Mouse (Mus musculus): ENCODE results near the gene Pwp2.
"Not testable (repeated sequence)": the region's sequence is repeated elsewhere in the genome, so short reads cannot be mapped to it uniquely, and the experiment has no call there.

Gene Pwp2

DNA sequence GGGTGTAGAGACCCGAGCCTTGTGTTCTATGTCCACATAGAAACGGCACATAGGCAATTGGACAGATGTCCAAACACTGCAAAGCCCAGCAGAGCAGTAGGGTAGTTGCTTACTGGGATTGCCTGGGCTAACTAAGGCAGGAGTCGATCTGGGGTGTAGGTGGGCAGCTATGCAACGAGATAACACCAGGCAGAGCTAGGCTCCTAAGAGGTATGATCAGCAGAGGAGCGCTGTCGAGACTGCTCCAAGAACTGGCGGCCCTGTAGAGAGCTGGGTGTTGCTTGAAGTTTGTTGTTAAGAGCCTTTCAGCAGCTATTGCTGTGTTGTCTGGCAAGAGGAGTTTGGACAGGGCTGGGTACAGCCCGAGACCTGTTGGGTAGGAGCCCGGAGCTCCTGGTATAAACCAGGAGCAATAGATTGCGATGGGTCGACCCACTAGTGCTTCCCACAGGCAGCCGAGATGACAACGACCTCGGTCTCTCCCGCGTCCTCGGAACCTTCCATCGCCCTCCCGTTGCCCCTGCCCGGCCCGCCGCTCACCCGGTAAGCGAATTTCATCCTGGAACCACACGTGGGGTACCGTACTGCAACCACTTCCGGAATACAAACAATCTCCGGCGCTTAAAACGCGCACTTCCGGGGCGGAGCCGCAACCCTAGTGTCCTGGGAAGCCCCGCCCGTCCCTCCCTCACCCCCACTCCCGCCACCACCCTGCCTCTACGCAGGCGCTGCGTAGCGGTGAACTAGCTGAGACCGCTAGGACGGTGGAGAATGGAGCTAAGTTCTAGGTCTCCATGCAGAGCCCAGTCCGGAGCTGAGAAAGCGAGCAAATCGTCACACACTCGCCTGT, at the start of gene Pwp2:
Gene Pwp2 (minus strand): TSS at position 619 of the 850 bp plus-strand sequence.
- peak; percentile 94 for DNase-seq (ENCODE audit: low read depth, low spot score)

DNA sequence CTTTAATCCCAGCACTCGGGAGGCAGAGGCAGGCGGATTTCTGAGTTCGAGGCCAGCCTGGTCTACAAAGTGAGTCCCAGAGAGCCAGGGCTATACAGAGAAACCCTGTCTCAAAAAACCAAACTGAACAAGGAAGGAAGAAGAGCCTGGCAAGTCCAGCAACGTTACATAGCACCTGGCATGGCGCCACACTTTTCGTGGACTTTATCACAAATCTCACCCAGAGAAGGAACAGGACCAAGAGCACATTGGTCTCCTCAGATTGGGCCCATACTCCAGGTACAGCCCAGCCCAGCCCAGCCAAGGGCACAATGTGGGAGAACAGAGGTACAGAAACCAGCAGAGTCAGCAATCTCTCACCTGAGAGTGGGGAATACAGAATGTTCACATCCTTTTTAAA, 48.8 kb upstream of the Pwp2 start:
- no peak for DNase-seq (ENCODE audit: low read depth, low spot score)

DNA sequence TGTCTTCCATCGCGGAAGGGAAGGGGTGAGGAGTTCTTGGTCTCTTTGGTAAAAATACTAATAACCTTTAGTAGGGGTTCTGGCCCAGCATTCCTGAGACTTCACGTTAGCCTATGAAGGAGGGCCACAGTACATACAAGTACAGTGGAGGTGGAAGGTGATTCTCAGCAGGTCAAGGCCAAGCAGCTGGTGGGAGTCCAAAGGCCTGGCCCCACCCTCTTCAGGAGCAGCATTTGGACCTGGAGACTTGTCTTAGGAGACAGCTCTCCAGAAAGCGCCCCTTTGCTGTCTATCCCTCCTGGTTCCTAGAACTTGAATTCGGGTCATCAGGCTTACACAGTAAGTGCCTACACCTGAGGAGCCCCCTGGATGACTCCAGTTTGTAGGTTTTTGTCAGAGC, 48.2 kb upstream of the Pwp2 start:
- no peak for DNase-seq (ENCODE audit: low read depth, low spot score)

DNA sequence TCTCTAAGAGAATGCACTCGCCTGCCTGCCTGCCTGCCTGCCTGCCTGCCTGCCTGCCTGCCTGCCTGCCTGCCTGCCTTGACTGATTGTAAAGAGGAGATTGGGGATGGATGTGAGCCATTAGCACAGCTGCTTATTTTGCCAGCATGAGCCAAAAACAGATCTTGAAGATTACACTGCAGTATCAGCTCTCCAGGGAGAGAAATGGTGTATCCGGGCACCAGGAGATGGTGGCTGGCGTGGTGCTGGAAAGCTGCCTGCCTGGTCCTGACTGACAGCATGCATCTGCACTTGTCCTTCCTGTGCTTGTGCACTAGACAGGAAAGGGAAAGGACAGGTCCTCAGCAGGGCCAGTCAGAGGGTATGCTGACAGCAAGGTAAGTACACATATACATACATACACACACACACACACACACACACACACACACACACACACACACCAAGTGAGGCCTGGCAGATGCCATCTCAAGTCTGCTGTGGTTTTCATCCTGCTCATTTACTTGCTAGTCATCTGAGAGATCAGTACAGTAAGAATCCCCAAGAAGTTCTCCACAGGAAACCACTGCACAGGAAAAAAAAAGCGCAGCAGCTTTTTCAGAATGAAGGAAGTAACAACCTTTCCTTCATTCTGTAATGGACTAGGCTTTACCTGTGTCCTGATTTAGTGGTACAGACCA, 47.5 kb upstream of the Pwp2 start:
- DNase-seq (ENCODE audit: low read depth, low spot score): no peak

DNA sequence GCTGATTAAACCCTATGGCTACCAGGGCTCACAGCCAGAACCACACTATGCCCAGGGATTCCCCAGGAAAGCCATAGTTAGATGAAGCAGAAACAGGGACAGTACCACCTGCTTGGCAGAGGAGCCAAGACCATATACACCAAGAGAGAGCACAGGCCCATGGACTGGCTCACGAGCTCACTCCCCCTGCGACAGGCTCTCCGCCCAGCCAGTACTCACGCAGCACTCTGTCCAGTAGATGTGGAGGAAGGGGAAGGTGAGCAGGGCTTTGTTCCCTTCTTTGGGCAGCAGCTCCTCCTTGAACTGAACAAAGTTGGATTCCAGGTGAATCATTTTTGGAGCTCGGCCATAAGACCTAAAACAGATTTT, 43.6 kb upstream of the Pwp2 start:
- no peak for DNase-seq (ENCODE audit: low read depth, low spot score)

DNA sequence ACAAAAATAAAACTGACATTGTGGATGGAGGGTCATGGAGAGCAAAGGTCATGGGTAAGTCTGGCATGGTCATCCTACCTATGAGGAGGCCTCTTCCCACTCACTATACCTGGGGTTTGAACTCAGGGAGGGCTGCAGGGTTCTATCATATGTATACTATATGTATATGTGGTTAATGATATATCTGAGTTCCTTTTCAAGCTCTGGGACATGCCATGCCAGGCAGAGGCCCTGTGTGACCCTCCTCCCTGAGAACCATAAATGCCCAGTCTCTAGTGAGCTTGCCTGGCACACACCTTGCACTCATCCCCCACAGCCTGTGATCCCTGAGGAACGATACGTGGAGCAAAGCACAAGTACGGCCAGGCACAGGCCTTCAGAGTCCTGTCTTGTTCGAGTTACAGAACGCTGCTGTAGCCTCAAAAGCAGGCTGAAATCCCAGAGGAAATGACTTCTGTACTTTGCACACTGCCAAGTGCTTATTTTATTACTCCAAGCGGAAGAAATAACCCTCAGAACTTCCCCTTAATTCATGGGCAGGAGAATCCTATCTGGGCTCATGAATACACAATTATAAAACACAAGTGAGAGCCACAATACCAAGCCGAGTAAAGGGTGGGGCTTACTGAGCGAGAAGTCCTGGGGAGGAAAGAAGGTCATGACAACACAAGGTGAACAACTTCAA, 43.1 kb upstream of the Pwp2 start:
- DNase-seq (ENCODE audit: low read depth, low spot score): no peak

DNA sequence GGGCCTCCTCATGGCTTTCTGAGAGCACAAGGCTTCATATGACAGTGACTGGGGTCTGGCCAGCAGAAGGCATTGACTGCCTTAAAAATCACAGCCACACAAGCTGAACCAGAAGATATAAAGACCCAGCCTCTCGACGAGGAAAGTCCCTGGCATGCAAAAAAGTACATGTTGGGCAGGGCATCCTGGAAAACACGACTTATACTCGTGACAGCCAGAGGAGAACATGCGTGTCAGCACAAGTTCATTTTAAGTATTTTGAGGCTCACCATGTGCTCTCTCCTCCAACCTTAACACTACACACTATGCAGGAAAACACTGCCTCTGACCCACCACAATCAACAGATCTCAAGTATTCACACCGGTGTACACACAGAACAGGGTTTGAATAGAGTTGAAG, 39.2 kb upstream of the Pwp2 start:
- DNase-seq (ENCODE audit: low read depth, low spot score): no peak

DNA sequence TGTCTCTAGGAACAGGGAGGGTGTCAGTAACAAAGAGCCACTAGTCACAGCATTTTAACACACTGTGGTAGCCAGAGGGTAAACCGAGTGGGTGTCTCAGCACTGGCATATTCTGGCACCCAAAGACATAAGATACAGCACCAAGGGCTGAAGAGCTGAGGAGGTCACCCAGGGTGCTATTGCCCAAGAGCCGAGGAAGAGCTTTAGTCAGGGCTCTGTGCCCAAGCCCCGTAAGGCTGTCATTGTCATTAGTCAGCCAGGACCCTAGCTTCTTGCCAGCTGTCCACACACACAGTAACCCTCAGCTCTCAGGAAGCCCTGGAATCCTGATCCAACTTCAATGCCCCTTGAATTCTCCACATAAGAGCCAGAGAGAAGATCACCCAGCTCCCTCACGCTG, 38.0 kb upstream of the Pwp2 start:
- DNase-seq (ENCODE audit: low read depth, low spot score): no peak

DNA sequence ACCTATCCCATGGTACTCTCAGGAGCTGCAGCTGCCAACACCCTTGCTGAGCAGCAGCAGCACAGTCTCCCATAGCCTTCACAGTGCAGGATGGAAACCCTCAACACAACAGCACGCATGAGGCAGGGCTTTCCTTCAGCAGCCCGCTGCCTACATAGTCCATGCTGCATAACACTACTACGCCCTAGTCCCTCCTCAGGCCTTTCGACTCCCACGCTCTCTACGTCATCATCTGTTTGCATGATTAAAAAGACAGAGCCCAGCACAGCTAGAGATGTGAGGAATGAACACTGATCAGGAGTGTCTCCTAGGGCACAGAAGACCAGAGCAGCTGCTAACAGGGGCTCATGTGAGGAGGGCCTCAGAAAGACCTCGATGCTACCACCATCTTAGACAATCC, 36.4 kb upstream of the Pwp2 start:
- no peak for DNase-seq (ENCODE audit: low read depth, low spot score)

DNA sequence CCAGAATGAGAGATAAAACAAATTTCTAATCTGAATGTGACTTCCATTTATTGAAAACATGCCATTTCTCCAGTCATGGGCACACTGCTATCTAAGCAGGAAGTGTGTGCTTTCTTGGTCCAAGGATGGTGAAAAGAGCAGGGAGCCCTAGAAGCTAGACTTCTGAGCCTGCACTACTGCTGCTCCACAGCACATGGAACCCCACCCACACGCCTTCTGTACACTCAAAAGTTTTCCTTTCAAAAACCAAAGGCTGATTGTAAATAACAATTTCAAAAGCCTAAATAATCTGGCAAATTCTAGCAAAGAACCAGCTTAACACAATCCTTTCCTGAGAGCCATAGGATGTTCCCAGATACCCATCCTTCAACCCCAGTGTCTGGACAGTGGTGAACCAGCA, 34.6 kb upstream of the Pwp2 start:
- no peak for DNase-seq (ENCODE audit: low read depth, low spot score)

DNA sequence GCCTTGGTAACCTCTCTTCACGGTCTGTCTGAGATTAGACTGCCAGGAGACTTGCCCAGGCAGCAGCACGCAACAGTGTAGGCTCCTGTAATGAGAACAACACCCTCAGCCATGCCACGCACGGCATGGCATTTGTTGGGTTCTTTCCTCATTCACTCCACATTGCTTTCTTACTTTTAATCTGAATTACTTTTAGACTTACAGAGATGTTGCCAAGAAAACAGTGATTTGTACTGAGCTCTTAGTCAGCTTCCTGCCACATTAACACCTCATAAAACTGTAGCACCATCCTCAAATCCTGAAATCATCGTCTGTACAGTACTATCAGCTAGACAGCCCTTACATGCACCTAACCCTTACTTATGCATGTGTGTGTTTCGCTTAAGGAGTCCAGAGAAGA, 33.6 kb upstream of the Pwp2 start:
- no peak for DNase-seq (ENCODE audit: low read depth, low spot score)

DNA sequence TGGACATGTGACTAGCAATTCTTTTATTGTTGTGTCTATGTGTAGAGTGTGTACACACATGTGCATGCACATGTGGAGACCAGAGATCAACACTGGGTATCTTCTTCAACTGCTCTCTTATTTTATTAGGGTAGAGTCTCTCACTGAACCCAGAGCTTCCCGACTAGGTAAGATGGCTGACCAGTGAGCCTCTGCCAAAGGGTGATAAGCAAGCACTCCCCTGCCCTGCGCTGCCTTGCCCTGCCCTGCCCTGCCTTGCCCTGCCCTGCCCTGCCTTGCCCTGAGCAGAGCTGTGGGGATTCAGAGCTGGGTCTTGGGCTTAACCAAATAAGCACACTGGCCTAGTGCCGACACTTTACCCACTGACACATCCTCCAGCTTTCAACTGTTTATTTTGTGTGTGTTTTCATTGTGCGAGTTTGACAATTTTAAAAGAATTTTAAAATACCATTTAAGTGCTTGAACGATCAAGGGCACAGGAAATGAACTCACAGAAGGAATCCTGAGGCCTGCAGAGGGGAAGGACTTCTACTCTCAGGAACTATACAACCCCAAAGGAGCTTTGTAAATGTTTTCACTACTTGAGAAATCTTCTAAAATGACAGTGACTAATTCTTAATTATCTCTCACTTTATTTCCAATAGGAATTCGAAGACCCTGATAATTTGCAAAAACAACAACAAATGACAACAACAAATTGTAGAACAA, 31.6 kb upstream of the Pwp2 start:
- no peak for DNase-seq (ENCODE audit: low read depth, low spot score)

DNA sequence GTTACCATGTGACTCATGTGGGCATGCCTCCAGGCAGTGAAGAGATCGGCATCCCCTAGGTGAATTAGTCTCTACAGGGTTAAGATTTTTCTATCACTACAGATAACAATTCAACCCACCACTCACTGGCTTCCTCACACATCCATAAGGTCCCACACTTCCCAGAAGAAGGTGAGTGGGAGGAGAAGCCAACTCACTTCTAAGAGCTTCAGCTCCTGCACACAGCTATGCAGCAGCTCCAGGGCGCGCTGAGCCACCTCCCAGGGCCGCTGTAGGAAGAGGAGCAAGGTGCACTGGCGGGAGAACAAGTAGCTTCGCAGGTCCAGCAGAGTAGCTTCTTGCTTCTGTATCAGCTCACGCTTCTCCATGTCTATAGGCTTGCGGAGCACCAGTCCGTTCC, 29.4 kb upstream of the Pwp2 start:
- no peak for DNase-seq (ENCODE audit: low read depth, low spot score)

DNA sequence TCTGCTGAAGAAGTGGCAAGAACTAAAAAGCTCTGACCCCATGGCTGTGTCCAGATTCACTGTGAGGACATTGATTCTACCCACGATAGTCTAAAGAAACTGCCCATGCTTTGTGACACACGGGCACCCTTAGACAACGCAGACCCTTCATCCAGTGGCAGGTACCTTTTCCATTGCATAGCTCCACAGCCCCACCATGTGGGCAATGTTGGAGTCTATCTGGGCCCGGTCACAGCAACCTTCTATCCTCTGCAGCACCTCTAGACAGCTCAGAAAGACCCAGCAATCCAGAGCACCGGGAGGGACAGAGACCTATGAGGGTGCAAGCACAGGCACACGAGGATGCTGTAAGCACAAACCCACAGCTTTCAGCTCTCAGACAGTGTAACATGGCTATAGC, 26.4 kb upstream of the Pwp2 start:
- peak; percentile 1 for DNase-seq (ENCODE audit: low read depth, low spot score)

DNA sequence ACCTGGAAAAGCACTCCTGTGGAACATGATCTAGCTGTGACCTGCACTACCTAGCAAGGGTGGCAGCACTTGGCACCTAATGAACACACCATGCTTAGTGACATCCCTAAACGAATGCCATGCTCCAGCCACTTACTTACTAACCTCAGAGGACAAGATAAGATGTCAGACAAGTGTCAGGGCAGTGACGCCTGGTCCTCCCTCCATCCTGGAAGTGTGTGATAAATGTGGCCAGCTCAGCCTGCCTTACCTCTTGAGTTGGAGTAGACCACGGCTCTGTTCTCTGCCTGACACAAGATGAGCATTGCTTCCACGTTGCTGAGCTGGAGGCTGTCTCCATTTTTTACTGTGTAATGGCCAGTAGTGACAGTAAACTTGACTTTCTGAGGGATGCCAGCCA, 16.2 kb upstream of the Pwp2 start:
- DNase-seq (ENCODE audit: low read depth, low spot score): no peak

DNA sequence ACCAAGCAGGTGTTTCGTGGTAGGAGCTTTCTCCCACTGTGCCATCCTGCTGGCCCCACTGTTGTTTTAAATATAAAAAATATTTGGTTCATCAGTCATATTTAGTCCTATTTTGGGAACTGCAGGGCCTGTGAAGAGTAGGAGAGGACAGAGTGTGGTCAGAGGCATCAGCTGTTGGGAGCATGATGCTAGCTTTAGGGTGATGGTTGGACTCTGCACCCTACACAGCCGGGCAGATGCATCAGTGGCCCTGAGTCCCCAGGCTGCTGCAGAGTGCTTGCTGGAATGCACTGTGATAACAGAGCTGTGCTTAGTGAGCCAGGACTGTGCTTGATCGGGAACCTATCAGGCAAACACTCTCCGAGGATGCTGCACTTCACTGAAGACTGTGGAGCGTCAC, 8.0 kb upstream of the Pwp2 start:
- DNase-seq (ENCODE audit: low read depth, low spot score): no peak

DNA sequence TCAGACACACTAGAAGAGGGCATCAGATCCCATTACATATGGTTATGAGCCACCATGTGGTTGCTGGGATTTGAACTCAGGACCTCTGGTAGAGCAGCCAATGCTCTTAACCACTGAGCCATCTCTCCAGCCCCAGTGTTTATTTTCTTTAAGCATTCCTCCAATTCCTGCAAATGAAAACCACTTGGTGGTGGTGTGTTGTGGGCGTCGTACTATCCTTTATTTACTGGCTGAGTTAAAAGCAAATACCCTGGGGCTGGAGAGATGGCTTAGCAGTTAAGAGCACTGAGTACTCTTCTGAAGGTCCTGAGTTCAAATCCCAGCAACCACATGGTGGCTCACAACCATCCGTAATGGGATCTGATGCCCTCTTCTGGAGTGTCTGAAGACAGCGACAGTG, 1.1 kb upstream of the Pwp2 start:
- DNase-seq (ENCODE audit: low read depth, low spot score): not testable (repeated sequence)

DNA sequence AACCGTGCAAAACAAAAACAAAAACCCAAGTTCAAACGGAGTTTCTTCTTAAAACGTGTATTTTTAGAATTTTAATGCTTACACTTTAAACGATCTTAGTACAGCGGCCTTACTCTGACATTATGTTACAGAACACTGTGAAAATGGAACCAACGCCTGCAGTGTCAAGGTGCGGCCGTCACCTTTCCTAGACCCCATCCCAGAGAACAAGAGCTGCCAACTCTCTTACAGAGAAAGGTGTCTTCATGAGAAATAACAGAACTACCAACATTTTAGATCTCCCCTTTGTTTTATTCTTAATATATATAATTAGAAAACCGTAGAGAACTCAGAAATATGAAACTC, 404 bp upstream of the Pwp2 start:
- DNase-seq (ENCODE audit: low read depth, low spot score): no peak

DNA sequence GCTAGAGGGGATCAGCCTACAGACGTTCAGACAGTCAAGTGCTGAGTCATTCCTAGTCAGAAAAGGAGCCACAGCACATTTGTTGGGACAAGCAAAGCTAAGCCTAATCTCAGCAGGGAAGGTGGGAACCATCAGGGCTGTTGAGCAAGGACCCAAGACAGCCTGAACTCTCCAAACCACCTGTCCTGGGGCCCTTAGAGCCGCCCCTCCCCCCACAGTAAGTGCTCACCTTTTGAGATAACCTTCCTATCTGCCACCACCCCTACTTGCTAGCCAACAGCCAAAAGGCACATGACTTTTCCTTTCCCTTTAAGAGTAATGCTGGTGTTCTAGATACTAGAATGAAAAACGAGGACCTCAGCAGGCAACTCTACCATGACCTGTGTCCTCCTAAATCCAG, 1.4 kb downstream of the Pwp2 start:
- DNase-seq (ENCODE audit: low read depth, low spot score): no peak

DNA sequence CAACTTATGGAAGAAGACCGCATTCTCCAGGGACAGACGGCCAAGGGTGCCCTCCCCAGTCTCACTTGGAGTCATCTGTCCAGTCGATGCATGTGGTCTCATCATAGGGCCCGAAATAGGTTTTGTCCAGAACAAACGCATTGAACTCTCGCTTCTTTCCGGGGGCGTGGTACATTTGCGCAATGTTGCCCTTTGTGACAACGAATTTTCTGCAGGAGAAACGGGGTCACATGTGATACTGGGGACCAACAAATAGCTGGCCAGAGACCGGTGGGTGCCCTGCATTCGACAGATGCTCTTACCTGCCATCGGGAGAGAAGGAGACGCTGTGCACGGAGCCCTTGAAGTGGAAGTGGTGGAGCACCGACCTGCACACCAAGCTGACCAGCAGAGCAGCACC, 2.6 kb downstream of the Pwp2 start:
- DNase-seq (ENCODE audit: low read depth, low spot score): no peak

DNA sequence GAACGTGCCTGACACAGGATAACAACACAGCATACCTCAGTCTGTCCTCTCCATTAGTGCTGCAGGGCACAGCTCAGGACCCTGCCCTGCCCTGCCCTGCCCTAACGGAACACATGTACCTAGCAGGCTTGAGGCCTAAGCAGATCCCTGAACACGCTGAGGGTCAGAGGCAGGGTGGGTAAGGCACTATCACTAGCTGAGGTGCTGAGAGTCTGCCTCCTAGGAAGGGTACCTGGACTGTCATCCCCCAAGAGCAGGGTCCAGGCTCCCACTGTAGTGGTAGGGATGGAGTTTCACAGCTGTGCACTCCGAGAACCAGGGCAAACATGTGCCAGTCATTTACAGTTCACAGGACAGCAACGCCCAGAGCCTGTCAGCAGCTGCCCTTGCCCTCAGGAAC, 10.5 kb downstream of the Pwp2 start:
- no peak for DNase-seq (ENCODE audit: low read depth, low spot score)

DNA sequence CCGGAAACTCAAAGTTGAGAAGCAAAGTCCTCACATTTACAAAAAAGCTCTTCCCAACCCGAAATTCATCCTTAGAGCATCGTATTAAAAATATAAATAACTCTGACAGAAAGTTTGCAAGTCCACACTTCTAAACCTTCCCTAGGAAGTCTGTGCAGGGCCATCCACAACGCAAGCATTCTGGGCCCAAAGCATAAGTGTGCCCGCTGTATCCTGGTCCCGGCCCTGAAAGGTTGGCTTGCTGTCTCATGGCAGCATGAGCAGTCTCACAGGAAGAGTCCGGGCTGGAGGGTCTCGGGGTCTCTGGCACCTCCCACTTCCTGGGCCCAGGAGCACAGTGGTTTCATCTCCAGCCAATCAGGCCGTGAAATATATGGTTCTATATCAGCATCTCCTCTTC, 13.4 kb downstream of the Pwp2 start:
- no peak for DNase-seq (ENCODE audit: low read depth, low spot score)

All from forelimb bud, embryonic 11.5 days (tissue).